Mouse (Mus musculus) liver, embryonic 14.5 days (tissue): Measurements from ENCODE around the gene Kcnh2. TPM values are rescaled to one million over a fixed set of nuclear protein-coding genes. Genes with fewer than 3 reads are reported as not detected.

ENCODE experiments used
- ATAC-seq: fragments of 200-750 bp; cut with Nextera tagmentation; 2 replicates; pipeline ENCODE4 v1.8.0; 2017; ENCODE audit warnings: moderate number of reproducible peaks, mild to moderate bottlenecking, moderate library complexity; ENCODE audit not compliant: insufficient read depth
- DNase-seq, 3 experiments: peaks; one replicate each; pipeline ENCODE4 v3.0.0-alpha.2; 2012 to 2013; ENCODE audit warnings: low read depth in 3 of 3, low spot score in 3 of 3
- H3K27ac ChIP-seq: fragments of 300-500 bp; sonication (generic); 2 replicates; pipeline ENCODE4 v1.5.1; 2014; ENCODE audit warnings: moderate library complexity, mild to moderate bottlenecking, control low read depth, inconsistent platforms
- H3K27me3 ChIP-seq: fragments of 300-500 bp; sonication (generic); 2 replicates; pipeline ENCODE4 v1.6.1; 2014; ENCODE audit warnings: mild to moderate bottlenecking, low read length, moderate library complexity; ENCODE audit not compliant: control insufficient read depth, insufficient read depth
- H3K36me3 ChIP-seq: fragments of 300-500 bp; sonication (generic); replicated peaks from 2 replicates; pipeline ENCODE4 v1.6.1; 2014; ENCODE audit warnings: low read depth; ENCODE audit not compliant: control insufficient read depth, insufficient read depth
- H3K4me1 ChIP-seq, 2 experiments: fragments of 200-500 bp in 1 of 2; fragments of 300-500 bp in 1 of 2; sonication (generic) in 1 of 2; replicated peaks; 2 replicates each; pipeline ENCODE4 v1.6.1; 2012 to 2014; ENCODE audit warnings: antibody characterized with exemption in 1 of 2, inconsistent platforms in 1 of 2, low read length in 1 of 2; ENCODE audit not compliant: control insufficient read depth in 2 of 2, insufficient read depth in 2 of 2
- H3K4me2 ChIP-seq: fragments of 300-500 bp; sonication (generic); 2 replicates; pipeline ENCODE4 v1.6.1; 2014; ENCODE audit warnings: low read depth, mild to moderate bottlenecking, control low read depth, moderate library complexity
- H3K4me3 ChIP-seq, 2 experiments: fragments of 200-500 bp in 1 of 2; fragments of 300-500 bp in 1 of 2; sonication (generic) in 1 of 2; 2 replicates each; pipeline ENCODE4 v1.5.1; 2012 to 2014; ENCODE audit warnings: low read depth in 2 of 2, low read length in 2 of 2, mild to moderate bottlenecking in 2 of 2, control low read depth in 1 of 2, inconsistent platforms in 1 of 2, moderate library complexity in 1 of 2; ENCODE audit not compliant: insufficient read depth in 1 of 2
- H3K9ac ChIP-seq: fragments of 300-500 bp; sonication (generic); replicated peaks from 2 replicates; pipeline ENCODE4 v1.6.1; 2014; ENCODE audit warnings: mild to moderate bottlenecking, control low read depth, moderate library complexity
- H3K9me3 ChIP-seq: fragments of 300-500 bp; sonication (generic); 2 replicates; pipeline ENCODE4 v1.6.1; 2016; ENCODE audit warnings: low read length, mixed read lengths; ENCODE audit not compliant: control insufficient read depth
- CTCF ChIP-seq: IDR thresholded peaks from 2 replicates; pipeline ENCODE4 v1.5.1; 2016; ENCODE audit warnings: antibody characterized with exemption, low read depth, control low read depth
- EP300 ChIP-seq: IDR thresholded peaks from 2 replicates; pipeline ENCODE4 v1.6.1; 2016; ENCODE audit warnings: antibody characterized with exemption, low read depth
- WGBS: fragments of 180-500 bp; shearing (Covaris S2); extraction: QIAGEN DNeasy Blood & Tissue Kit; methylation state at CpG from one replicate; pipeline ENCODE4 v1.1.7; 2014; ENCODE audit not compliant: insufficient replicate concordance; 5-methylcytosine and 5-hydroxymethylcytosine counted together
- polyA plus RNA-seq, 2 experiments: library from polyadenylated mRNA; depleted of rRNA in 1 of 2; stranded (reverse) in 1 of 2; unstranded in 1 of 2; fragments of >200 nt; fragmentation: Nextera tagmentation in 1 of 2; extraction: Ambion mirVana in 1 of 2; gene quantifications; 2 replicates each; pipeline versions ENCODE4 v1.2.1 to v1.2.3; 2012 to 2014

Kcnh2 gene
- polyA plus RNA-seq, 2 experiments = 0.05 to 0.44 TPM

DNA sequence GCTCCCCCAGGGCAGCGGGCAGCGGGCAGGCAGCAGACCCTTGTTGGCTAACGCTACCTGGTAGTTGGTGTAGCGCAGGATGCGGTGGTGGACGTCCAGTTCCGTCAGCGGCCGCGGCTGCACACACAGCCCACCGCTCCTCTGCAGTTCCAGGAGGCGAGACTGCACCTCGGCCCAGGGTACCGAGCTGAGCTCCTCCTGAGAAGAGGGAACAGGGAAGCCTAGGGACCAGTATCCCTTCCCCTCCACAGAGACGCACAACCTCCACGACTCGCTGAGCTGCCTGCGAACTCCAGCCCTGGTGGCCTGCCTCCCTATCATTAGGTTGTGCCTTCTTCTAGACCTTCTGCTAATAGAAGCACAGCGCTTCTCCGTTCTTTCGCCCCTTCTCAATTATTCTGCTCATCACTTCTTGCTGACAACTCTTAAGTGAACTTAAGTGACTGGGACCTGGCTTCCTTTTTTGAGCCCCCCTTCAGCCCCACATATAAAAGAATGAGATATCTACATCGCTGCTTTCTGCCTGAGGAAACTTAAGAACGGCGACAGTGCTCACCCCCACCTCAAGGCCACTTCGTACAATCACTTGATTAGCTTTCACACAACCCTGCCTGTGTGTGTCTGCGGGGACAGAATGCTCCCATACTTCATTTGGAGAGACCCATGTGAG is 37.0 kb upstream of the Kcnh2 start:
- DNase-seq = no peak
- 22% methylated on average over 26 of the region's 26 CpGs for WGBS
- Histone ChIP-seq H3K27me3 (peaks cover 25% of the 10 kb centered on the region), H3K4me2 (peak overlapping the region; percentile 67), H3K4me3 (peak overlapping the region in 1 of 2 experiments; percentile 28; a peak in 3 of 4 replicates), H3K4me1 (peaks cover 0 to 20% of the 10 kb centered on the region in 2 experiments; a peak in 3 of 4 replicates), H3K9me3 (no peaks in the 10 kb centered on the region), H3K9ac (no peak overlapping the region), H3K27ac (no peak overlapping the region), H3K36me3 (no peaks in the 10 kb centered on the region)
- TF ChIP-seq EP300 = no peak
- no peak for TF ChIP-seq CTCF
- ATAC-seq = no peak

DNA sequence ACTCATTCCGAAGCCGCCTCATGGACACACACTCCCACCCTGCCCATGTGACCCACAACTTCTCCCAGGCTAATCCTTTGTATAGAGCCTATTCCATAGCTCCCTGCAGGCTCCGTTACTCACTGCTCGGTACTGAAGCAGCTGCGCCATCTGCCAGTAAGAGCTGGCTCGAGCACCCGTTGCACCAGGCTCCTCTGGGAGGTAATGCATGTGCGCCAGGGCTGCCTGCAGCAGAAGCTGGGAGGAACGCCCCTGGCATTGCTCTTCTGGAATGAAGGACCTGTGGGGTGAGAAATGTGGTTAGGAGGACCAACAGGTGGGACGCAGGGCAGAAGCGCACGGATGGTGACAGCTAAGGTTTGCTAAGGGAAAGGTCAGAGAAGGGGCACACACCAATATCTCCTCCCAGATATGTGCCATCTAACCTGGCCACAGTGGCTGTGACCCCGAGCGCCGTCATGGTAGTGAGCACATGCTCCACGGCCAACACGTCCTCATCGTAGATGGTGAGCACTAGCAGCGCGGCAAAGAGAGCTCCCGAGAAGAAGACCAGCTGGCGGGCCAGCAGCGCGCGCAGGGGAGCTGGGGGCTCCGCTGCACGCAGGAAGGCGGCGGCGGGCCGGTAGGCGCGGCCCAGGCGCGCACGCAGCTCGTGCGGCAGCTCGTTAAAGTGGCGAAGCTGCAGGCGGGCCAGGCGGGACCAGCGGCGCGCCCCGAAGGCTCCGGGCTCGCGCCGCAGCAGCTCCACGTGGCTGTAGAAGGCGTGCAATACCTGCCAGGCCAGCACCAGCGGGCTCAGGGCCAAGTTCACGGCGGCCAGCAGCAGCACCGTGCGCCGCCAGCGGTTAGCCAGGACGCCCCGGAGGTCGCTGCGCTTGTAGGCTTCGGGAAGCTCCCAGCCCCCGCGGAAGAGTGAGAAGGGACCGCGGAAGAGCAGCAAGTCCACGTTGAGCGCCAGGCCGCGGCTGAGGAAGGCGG is 36.1 kb upstream of the Kcnh2 start:
- Histone ChIP-seq H3K36me3 (no peaks in the 10 kb centered on the region), H3K27ac (no peak overlapping the region), H3K4me2 (peak overlapping the region; percentile 67), H3K27me3 (peaks cover 25% of the 10 kb centered on the region), H3K9me3 (no peaks in the 10 kb centered on the region), H3K9ac (no peak overlapping the region), H3K4me3 (peak overlapping the region in 1 of 2 experiments; percentile 28; a peak in 3 of 4 replicates), H3K4me1 (peaks cover 3 to 22% of the 10 kb centered on the region in 2 experiments)
- TF ChIP-seq EP300 = no peak
- peak; percentile 32 for TF ChIP-seq CTCF
- DNase-seq = no peak
- WGBS = under 1% methylated on average over 73 of the region's 73 CpGs
- ATAC-seq = no peak

DNA sequence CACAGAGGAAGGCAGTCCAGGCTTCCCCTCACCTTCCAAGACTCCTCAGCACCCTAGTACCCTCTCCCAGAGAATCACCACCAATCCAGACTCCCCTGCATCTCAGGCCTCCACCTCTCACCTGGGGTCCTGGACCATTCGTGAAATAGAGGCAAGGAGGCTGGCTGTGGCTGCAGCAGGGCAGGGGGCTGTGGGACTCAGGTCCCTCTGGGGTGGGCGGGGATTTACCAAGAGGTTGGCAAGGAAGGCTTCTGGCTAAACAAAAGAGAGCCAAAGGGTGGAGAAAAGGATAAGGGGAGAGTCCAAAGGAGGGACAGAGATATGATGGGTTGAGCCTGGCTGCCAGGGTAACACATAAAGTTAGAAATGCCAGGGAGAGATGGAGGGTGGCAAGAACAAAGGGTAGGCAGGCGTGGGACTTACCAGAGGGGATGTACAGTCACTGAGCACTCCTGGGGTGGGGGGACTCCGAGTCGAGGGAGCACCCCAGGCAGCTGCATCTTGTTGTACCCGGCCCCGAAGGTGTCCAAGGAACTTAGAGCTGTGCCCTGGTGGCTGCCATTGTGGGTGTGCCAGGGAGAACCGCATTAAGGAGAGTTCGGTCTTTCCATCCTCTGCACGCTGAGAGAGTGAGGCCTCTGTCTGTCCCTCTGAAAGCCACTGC is 34.6 kb upstream of the Kcnh2 start:
- no peak for DNase-seq
- H3K4me1 ChIP-seq = peaks cover 3 to 22% of the 10 kb centered on the region in 2 experiments
- no peaks in the 10 kb centered on the region for H3K9me3 ChIP-seq
- H3K4me2 ChIP-seq = no peak overlapping the region
- TF ChIP-seq EP300 (no peak), CTCF (no peak)
- no peak overlapping the region for H3K9ac ChIP-seq
- no peak overlapping the region for H3K4me3 ChIP-seq
- no peak overlapping the region for H3K27ac ChIP-seq
- WGBS = 61% methylated on average over 10 of the region's 10 CpGs
- peaks cover 25% of the 10 kb centered on the region for H3K27me3 ChIP-seq
- ATAC-seq = no peak
- no peaks in the 10 kb centered on the region for H3K36me3 ChIP-seq

DNA sequence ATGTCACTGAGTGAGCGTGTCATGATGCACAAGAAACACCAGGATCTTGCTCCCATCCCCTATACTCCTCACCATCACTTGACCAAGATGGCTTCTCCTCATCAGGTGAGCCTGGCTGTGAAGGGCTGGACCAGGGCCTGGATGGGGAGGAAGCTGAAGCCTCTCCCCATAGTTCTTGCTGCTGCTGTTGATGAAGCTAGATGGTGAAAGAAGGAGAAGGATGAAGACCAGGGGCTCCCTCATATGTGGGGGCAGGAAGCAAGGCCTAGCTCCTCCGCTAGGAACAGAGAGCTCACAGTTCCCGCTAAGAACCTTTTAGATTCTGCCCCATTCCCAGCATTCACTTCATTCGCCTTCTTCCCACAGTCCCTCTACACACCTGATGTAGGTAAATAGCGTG is 34.0 kb upstream of the Kcnh2 start:
- Histone ChIP-seq H3K9me3 (no peaks in the 10 kb centered on the region), H3K4me1 (peaks cover 3 to 22% of the 10 kb centered on the region in 2 experiments), H3K9ac (no peak overlapping the region), H3K27me3 (peaks cover 25% of the 10 kb centered on the region), H3K27ac (no peak overlapping the region), H3K4me2 (no peak overlapping the region), H3K36me3 (no peaks in the 10 kb centered on the region), H3K4me3 (no peak overlapping the region)
- ATAC-seq (no peak), DNase-seq (no peak)
- 63% methylated on average over 5 of the region's 5 CpGs for WGBS
- TF ChIP-seq EP300 (no peak), CTCF (no peak)
